Mouse (Mus musculus) liver, embryonic 16.5 days (tissue): ENCODE data around the gene Zbtb18. TPM values are rescaled to one million over a fixed set of nuclear protein-coding genes. Genes with fewer than 3 reads are reported as not detected.

Source experiments
- ATAC-seq: fragments of 200-750 bp; cut with Nextera tagmentation; 2 replicates; pipeline ENCODE4 v1.8.0; 2017; ENCODE audit warnings: low read depth, mild to moderate bottlenecking, moderate number of reproducible peaks, moderate library complexity
- H3K27ac ChIP-seq: fragments of 300-500 bp; sonication (generic); 2 replicates; pipeline ENCODE4 v1.5.1; 2014; ENCODE audit warnings: mild to moderate bottlenecking, low read length
- H3K27me3 ChIP-seq: fragments of 300-500 bp; sonication (generic); 2 replicates; pipeline ENCODE4 v1.6.1; 2014; ENCODE audit warnings: low read depth, low read length, mixed read lengths; ENCODE audit not compliant: control insufficient read depth, insufficient read depth
- H3K36me3 ChIP-seq: fragments of 300-500 bp; sonication (generic); 2 replicates; pipeline ENCODE4 v1.6.1; 2014; ENCODE audit warnings: mild to moderate bottlenecking; ENCODE audit not compliant: control insufficient read depth, insufficient read depth
- H3K4me1 ChIP-seq: fragments of 300-500 bp; sonication (generic); 2 replicates; pipeline ENCODE4 v1.6.1; 2014; ENCODE audit warnings: low read depth, low read length, mixed read lengths; ENCODE audit not compliant: control insufficient read depth
- H3K4me2 ChIP-seq: fragments of 300-500 bp; sonication (generic); 2 replicates; pipeline ENCODE4 v1.6.1; 2014; ENCODE audit warnings: low read depth, low read length, mixed read lengths
- H3K4me3 ChIP-seq: fragments of 300-500 bp; sonication (generic); 2 replicates; pipeline ENCODE4 v1.5.1; 2014; ENCODE audit warnings: low read depth, mild to moderate bottlenecking, low read length
- H3K9ac ChIP-seq: fragments of 300-500 bp; sonication (generic); 2 replicates; pipeline ENCODE4 v1.6.1; 2014; ENCODE audit warnings: low read depth, low read length
- H3K9me3 ChIP-seq: fragments of 300-500 bp; sonication (generic); replicated peaks from 2 replicates; pipeline ENCODE4 v1.6.1; 2016; ENCODE audit warnings: low read length; ENCODE audit not compliant: control insufficient read depth
- WGBS: fragments of 180-500 bp; shearing (Covaris S2); extraction: QIAGEN DNeasy Blood & Tissue Kit; methylation state at CpG from one replicate; pipeline ENCODE4 v1.1.7; 2014; ENCODE audit not compliant: insufficient replicate concordance; 5-methylcytosine and 5-hydroxymethylcytosine counted together
- polyA plus RNA-seq: library from polyadenylated mRNA; unstranded; fragments of >200 nt; fragmentation: Nextera tagmentation; extraction: Ambion mirVana; gene quantifications from 2 replicates; pipeline ENCODE4 v1.2.1, GENCODE M21; 2015

The Zbtb18 gene
- polyA plus RNA-seq, 1 experiment from 2014 or later = 0.47 TPM

GRCm38 (mm10) chr1:177484680-177485079, 42.5 kb downstream of the Zbtb18 start:
- no peak for ATAC-seq
- no peaks in the 10 kb centered on the region; the same call in 1 of the 2 replicates for H3K4me1 ChIP-seq
- H3K4me2 ChIP-seq = no peak overlapping the region
- H3K27ac ChIP-seq = no peak overlapping the region
- 36% methylated on average over 7 of the region's 7 CpGs for WGBS
- H3K36me3 ChIP-seq = no peaks in the 10 kb centered on the region
- H3K27me3 ChIP-seq = no peaks in the 10 kb centered on the region
- no peaks in the 10 kb centered on the region for H3K9me3 ChIP-seq
- no peak overlapping the region for H3K4me3 ChIP-seq
- H3K9ac ChIP-seq = no peak overlapping the region

DNA sequence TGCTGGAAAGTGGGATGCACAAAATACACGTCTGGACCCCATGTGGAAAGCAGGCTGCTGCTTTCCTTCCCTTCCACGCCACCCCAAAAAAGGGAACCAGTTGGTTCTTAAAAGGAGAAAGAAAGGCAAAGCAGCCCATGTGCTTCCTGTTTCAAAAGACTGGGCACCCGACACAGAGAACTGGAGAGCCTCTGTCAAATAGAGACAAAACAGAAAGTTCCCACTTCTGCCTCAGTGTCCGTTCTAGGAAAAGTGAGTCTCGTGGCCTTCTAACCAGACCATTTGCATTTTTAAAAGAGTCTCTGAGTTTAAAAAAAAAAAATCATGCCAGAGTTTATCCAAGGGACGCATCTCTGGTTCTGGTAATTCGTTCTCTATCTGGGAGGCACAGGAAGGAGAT, 47.7 kb downstream of the Zbtb18 start:
- WGBS = 15% methylated on average over 7 of the region's 7 CpGs
- peak; percentile 32; the same call in 1 of the 2 replicates for ATAC-seq
- Histone ChIP-seq H3K36me3 (no peaks in the 10 kb centered on the region), H3K27me3 (no peaks in the 10 kb centered on the region), H3K27ac (peak overlapping the region; percentile 15; the same call in 1 of the 2 replicates), H3K9ac (no peak overlapping the region), H3K9me3 (no peaks in the 10 kb centered on the region), H3K4me2 (no peak overlapping the region), H3K4me1 (no peaks in the 10 kb centered on the region), H3K4me3 (no peak overlapping the region)

DNA sequence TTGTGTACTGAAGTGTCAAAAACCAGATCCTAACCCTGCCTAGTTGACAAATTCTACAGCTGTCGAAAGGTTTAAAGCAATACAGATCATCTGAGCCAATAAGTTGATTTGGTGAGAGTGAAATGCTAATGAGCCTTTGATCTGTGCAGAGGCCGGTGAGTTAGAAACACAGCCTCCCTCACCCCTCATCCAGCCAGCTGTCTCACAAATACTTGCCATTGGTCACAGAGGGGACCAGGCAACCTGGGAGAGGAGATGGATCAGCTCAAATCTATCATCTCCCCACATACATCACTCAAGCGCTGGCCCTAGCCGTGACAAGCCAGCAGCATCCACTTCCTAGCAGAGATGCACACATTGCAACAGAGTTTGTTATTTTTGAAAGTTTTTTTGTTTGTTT, 48.7 kb downstream of the Zbtb18 start:
- Histone ChIP-seq H3K4me2 (no peak overlapping the region), H3K36me3 (no peaks in the 10 kb centered on the region), H3K4me3 (no peak overlapping the region), H3K27ac (no peak overlapping the region), H3K9ac (no peak overlapping the region), H3K4me1 (no peaks in the 10 kb centered on the region), H3K27me3 (no peaks in the 10 kb centered on the region), H3K9me3 (no peaks in the 10 kb centered on the region)
- no peak for ATAC-seq
- 50% methylated on average over 4 of the region's 4 CpGs for WGBS

DNA sequence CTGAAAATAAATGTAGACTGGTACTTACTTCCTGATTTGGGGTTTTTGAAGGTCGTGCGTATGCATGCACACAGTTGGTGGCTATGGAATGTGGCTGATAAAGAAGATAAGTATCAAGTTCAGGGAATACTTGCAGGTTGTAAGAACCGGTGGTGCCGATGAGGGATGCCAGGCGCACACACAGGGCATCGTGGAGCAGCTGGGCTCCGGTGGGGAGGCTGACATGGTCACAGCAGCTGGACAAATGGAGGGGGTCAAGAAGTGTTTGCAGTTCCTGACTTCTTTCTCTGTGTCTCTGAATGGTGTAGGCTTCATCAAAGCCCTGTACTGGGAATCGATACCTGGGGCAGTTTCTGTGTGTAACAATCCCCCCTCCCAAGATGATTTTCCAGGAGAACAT, 49.1 kb downstream of the Zbtb18 start:
- 35% methylated on average over 8 of the region's 8 CpGs for WGBS
- ATAC-seq = no peak
- Histone ChIP-seq H3K4me1 (no peaks in the 10 kb centered on the region), H3K9me3 (no peaks in the 10 kb centered on the region), H3K9ac (no peak overlapping the region), H3K27ac (no peak overlapping the region), H3K4me3 (no peak overlapping the region), H3K27me3 (no peaks in the 10 kb centered on the region), H3K4me2 (no peak overlapping the region), H3K36me3 (no peaks in the 10 kb centered on the region)

- no peak overlapping the region for H3K9ac ChIP-seq
- no peaks in the 10 kb centered on the region for H3K27me3 ChIP-seq
- no peaks in the 10 kb centered on the region for H3K9me3 ChIP-seq
- no peak overlapping the region for H3K27ac ChIP-seq
- H3K36me3 ChIP-seq = no peaks in the 10 kb centered on the region
- H3K4me1 ChIP-seq = no peaks in the 10 kb centered on the region
- H3K4me2 ChIP-seq = no peak overlapping the region
- ATAC-seq = no peak
- WGBS = 70% methylated on average over 8 of the region's 8 CpGs
- no peak overlapping the region for H3K4me3 ChIP-seq
Observed at GRCm38 (mm10) chr1:177494306-177494705, 52.2 kb downstream of the Zbtb18 start.

DNA sequence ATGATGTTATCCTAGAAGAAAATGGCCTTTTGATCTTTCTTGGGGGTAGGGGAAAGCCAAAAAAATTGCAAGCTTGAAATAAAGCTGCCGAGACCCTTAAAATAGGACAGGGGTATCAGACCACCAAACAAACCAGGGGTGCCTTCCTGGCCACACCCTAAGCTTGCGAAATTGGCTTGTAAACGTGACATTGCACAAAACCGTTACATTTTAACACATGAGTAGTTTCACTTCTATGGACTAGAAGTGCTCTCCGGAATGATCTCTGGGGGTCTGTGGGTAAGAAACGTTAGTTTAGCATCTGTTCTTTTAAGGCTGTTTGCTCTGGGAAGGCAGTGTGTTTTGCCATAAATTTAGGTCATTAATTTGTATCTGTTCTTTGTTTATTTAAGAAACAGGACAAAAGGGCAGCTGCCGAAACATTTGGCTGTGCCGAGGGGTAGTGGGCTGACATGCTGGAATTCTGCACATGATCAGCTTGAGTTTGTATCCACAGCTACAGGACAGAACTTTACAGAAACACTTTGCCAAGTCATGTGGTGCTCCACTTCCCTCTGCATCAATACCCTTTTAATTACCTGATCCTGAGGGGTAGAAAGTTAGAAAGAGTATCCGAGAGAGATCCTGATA, 52.9 kb downstream of the Zbtb18 start:
- peak overlapping the region; percentile 40 for H3K4me2 ChIP-seq
- WGBS = 25% methylated on average over 9 of the region's 9 CpGs
- ATAC-seq = peak; percentile 47; the same call in 1 of the 2 replicates
- no peaks in the 10 kb centered on the region for H3K27me3 ChIP-seq
- no peaks in the 10 kb centered on the region for H3K9me3 ChIP-seq
- no peaks in the 10 kb centered on the region for H3K36me3 ChIP-seq
- peak overlapping the region; percentile 48 for H3K27ac ChIP-seq
- H3K9ac ChIP-seq = no peak overlapping the region
- no peaks in the 10 kb centered on the region for H3K4me1 ChIP-seq
- peak overlapping the region; percentile 46 for H3K4me3 ChIP-seq

Other genes starting within 250 kb of the Zbtb18 start
- 0.37 and 0.47 TPM in 2 replicates for gene Akt3, start 184.1 kb upstream of the Zbtb18 start, polyA plus RNA-seq